Mouse (Mus musculus) forebrain, embryonic 12.5 days (tissue): ENCODE data around the gene Brms1l. TPM values are rescaled to one million over a fixed set of nuclear protein-coding genes. Genes with fewer than 3 reads are reported as not detected.

Experiments used
- ATAC-seq: fragments of 200-750 bp; cut with Nextera tagmentation; 2 replicates; pipeline ENCODE4 v1.8.0; 2017; ENCODE audit warnings: moderate TSS enrichment; ENCODE audit not compliant: low FRiP score
- H3K27ac ChIP-seq: fragments of 300-500 bp; sonication (generic); 2 replicates; pipeline ENCODE4 v1.5.1; 2016; ENCODE audit warnings: mild to moderate bottlenecking
- H3K27me3 ChIP-seq: fragments of 300-500 bp; sonication (generic); 2 replicates; pipeline ENCODE4 v1.6.1; 2016; ENCODE audit warnings: mild to moderate bottlenecking
- H3K36me3 ChIP-seq: fragments of 300-500 bp; sonication (generic); replicated peaks from 2 replicates; pipeline ENCODE4 v1.6.1; 2016; ENCODE audit warnings: mild to moderate bottlenecking
- H3K4me1 ChIP-seq: fragments of 300-500 bp; sonication (generic); 2 replicates; pipeline ENCODE4 v1.6.1; 2016
- H3K4me2 ChIP-seq: fragments of 300-500 bp; sonication (generic); 2 replicates; pipeline ENCODE4 v1.6.1; 2016; ENCODE audit warnings: mild to moderate bottlenecking, moderate library complexity
- H3K4me3 ChIP-seq: fragments of 300-500 bp; sonication (generic); replicated peaks from 2 replicates; pipeline ENCODE4 v1.5.1; 2016; ENCODE audit warnings: mild to moderate bottlenecking
- H3K9ac ChIP-seq: fragments of 300-500 bp; sonication (generic); 2 replicates; pipeline ENCODE4 v1.6.1; 2016; ENCODE audit warnings: mild to moderate bottlenecking
- H3K9me3 ChIP-seq: fragments of 300-500 bp; sonication (generic); 2 replicates; pipeline ENCODE4 v1.6.1; 2016
- WGBS: fragments of 180-500 bp; shearing (Covaris S2); methylation state at CpG from one replicate; pipeline ENCODE4 v1.1.7; 2016; 5-methylcytosine and 5-hydroxymethylcytosine counted together
- polyA plus RNA-seq: library from polyadenylated mRNA; unstranded; fragments of >200 nt; fragmentation: Nextera tagmentation; extraction: Ambion mirVana; gene quantifications from 2 replicates; pipeline ENCODE4 v1.2.1, GENCODE M21; 2016

The Brms1l gene
- polyA plus RNA-seq, 1 experiment from 2014 or later = 45.0 TPM

DNA sequence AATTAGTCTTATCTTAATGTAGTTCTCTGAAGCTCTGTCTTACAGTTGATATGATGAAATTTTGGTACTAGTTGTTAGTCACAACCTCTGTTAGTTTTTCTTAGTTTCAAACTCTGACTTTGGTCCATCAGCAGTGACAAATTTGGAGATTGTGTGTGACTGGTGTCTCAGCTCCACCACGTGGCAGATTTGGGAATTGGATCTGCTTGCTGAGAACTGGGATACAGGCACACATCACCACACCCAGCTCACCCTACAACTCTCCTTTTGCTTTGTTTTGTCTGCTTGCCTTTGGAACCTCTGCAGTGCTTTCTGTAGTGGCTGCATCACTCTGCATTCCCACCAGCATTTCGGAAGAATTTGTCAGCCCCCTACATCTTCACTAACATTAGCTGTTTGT, 5.0 kb upstream of the Brms1l start:
- H3K4me2 ChIP-seq = no peak overlapping the region
- no peaks in the 10 kb centered on the region for H3K27me3 ChIP-seq
- H3K9me3 ChIP-seq = no peaks in the 10 kb centered on the region
- ATAC-seq = no peak
- H3K4me3 ChIP-seq = no peak overlapping the region
- no peak overlapping the region for H3K9ac ChIP-seq
- H3K27ac ChIP-seq = no peak overlapping the region
- no peaks in the 10 kb centered on the region for H3K4me1 ChIP-seq
- 18% methylated on average over 2 of the region's 2 CpGs for WGBS
- no peaks in the 10 kb centered on the region for H3K36me3 ChIP-seq

- Histone ChIP-seq H3K27ac (no peak overlapping the region), H3K4me2 (no peak overlapping the region), H3K9ac (no peak overlapping the region), H3K4me1 (peaks cover 10% of the 10 kb centered on the region), H3K9me3 (no peaks in the 10 kb centered on the region), H3K27me3 (no peaks in the 10 kb centered on the region), H3K4me3 (no peak overlapping the region), H3K36me3 (no peaks in the 10 kb centered on the region)
- ATAC-seq = no peak
Observed at GRCm38 (mm10) chr12:55832961-55833360, 3.2 kb upstream of the Brms1l start.

DNA sequence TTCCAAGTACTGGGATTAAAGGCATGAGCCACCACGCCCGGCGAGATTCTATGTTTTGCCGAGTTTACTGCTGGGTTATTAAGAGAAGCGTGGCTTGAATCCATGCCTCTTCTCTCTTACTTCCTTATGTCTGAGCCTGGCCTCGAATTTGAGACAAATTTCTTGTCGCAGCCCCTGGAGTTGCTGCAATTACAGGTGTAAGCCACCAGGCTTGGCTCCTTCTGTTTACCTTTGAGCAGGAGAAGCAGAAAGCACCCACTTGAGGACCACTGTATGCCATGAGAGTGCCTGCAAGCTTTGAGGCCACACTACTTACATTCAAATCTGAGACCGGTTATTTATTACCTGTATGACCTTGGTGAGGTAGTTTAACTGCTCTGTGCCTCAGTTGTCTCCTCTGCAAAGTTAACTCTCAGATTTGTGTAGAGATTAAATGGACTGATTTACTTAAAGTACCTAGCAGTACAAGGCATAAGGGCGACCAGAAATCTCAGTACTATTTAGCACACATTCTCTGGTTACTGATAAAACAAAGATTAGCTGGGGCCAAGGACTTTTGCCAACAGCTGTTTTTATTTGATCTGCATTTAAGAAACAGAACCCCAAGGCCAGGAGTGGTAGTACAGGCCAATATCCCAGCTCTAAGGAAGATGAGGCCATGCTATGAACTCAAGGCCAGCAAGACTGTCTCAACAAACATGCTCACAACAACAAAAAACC, 2.1 kb upstream of the Brms1l start:
- Histone ChIP-seq H3K9ac (no peak overlapping the region), H3K27me3 (no peaks in the 10 kb centered on the region), H3K4me1 (peaks cover 12% of the 10 kb centered on the region), H3K9me3 (no peaks in the 10 kb centered on the region), H3K4me3 (no peak overlapping the region), H3K27ac (no peak overlapping the region), H3K4me2 (no peak overlapping the region), H3K36me3 (no peaks in the 10 kb centered on the region)
- no peak for ATAC-seq
- 64% methylated on average over 9 of the region's 9 CpGs for WGBS

- 90% methylated on average over 8 of the region's 8 CpGs for WGBS
- no peaks in the 10 kb centered on the region for H3K36me3 ChIP-seq
- peaks cover 12% of the 10 kb centered on the region for H3K4me1 ChIP-seq
- H3K4me2 ChIP-seq = no peak overlapping the region
- H3K4me3 ChIP-seq = no peak overlapping the region
- no peak overlapping the region for H3K9ac ChIP-seq
- ATAC-seq = no peak
- H3K9me3 ChIP-seq = no peaks in the 10 kb centered on the region
- H3K27me3 ChIP-seq = no peaks in the 10 kb centered on the region
- H3K27ac ChIP-seq = no peak overlapping the region
Observed at GRCm38 (mm10) chr12:55834891-55835290, 1.2 kb upstream of the Brms1l start.

DNA sequence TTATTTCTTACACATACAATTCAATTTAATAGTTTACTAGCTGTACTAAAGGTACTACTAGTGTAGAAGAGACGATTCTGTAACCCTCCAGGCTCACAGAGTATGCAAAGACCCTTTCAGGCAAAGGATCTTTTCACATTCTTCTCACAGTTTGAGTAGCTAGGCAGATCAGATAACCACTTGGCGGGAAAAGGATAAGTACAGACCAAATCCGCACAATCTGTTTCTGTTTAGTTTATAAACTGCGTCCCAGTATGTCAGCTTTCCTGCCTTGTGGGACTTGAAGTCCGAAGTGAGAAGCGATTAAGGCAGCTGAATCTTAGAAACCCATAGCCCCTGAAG, 296 bp upstream of the Brms1l start:
- Histone ChIP-seq H3K9ac (0 out of 2 replicates have a peak overlapping the region, but pooled peaks have one; percentile 82), H3K4me2 (peak overlapping the region; percentile 82), H3K4me3 (peak overlapping the region; percentile 80), H3K27ac (0 out of 2 replicates have a peak overlapping the region, but pooled peaks have one; percentile 93), H3K27me3 (no peaks in the 10 kb centered on the region), H3K4me1 (peaks cover 12% of the 10 kb centered on the region), H3K36me3 (no peaks in the 10 kb centered on the region; the same call in 1 of the 2 replicates), H3K9me3 (no peaks in the 10 kb centered on the region)
- 1% methylated on average over 6 of the region's 6 CpGs for WGBS
- ATAC-seq = no peak

DNA sequence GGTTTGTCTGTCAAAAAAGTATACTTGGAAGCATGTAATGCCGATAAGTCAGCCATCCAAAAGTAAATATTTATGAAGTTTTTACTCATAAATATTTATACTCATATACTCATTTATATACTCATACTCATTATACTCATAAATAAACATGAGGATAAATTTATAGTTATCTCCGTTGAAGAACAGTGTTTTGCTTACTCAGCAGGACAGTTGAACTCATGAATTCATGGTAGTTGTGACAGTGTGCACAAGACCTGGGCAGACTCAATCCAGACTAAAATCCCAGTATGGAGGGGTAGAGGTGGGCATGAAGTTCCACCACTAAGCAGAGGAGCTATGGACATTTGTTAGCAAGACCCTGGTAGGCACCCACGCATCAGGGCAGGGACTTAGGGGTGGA, 1.4 kb downstream of the Brms1l start:
- Histone ChIP-seq H3K9ac (no peak overlapping the region), H3K4me1 (peaks cover 12% of the 10 kb centered on the region), H3K36me3 (peaks cover 12% of the 10 kb centered on the region), H3K27ac (no peak overlapping the region), H3K4me2 (peak overlapping the region; percentile 82), H3K4me3 (peak overlapping the region; percentile 80; the same call in 1 of the 2 replicates), H3K27me3 (no peaks in the 10 kb centered on the region), H3K9me3 (no peaks in the 10 kb centered on the region)
- no peak for ATAC-seq
- WGBS = 79% methylated on average over 3 of the region's 3 CpGs

DNA sequence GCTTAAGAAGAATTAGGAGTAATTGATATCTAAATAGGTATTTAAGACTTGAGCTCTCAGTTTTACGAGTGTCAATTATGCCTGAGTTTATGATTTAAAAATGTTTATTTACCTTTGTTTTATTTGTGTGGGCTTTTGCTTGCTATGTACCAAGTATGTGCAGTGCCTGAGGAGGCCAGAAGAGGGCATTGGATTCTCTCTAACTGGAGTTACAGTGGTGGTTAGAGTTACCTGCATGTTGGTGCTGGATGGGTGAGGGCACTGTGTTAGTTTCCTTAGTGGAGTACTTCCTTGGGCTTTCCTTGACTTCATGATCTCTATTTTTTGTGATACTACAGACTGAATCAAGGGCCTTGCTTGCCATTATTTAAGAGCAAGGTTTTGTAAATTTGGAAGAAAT, 10.6 kb downstream of the Brms1l start:
- peaks cover 50% of the 10 kb centered on the region for H3K36me3 ChIP-seq
- no peak overlapping the region for H3K4me2 ChIP-seq

DNA sequence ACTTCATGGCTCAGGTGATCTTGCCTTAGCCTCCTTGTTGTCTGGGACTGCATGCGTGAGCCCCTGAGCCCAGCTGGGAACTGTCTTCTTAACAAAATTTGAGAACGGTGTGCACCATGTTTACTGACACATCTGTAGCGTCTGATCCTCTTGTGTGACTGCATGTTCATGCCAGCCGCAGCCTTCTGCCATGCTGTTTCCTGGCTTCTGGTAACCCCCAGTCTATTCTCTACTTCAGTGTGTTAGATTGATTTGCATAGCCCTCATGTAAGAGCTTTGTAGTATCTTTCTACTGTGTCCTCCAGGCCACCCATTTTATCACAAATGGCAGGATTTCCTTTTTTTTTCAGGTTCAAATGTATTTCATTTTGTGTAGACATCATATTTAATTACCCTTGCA, 11.7 kb downstream of the Brms1l start:
- Histone ChIP-seq H3K9me3 (no peaks in the 10 kb centered on the region), H3K9ac (no peak overlapping the region), H3K4me2 (no peak overlapping the region), H3K36me3 (peaks cover 40% of the 10 kb centered on the region), H3K27ac (no peak overlapping the region), H3K4me1 (no peaks in the 10 kb centered on the region), H3K4me3 (no peak overlapping the region), H3K27me3 (no peaks in the 10 kb centered on the region)
- no peak for ATAC-seq
- WGBS = 95% methylated on average over 4 of the region's 4 CpGs

More for the DNA sequence above, 10.6 kb downstream of the Brms1l start:
- Histone ChIP-seq H3K4me3 (no peak overlapping the region), H3K9me3 (no peaks in the 10 kb centered on the region), H3K27me3 (no peaks in the 10 kb centered on the region), H3K4me1 (no peaks in the 10 kb centered on the region), H3K9ac (no peak overlapping the region), H3K27ac (no peak overlapping the region)
- peak; percentile 23; the same call in 1 of the 2 replicates for ATAC-seq
- WGBS = 62% methylated on average over 1 of the region's 1 CpGs

- Histone ChIP-seq H3K4me1 (no peaks in the 10 kb centered on the region), H3K9ac (no peak overlapping the region), H3K27ac (no peak overlapping the region), H3K4me3 (no peak overlapping the region), H3K36me3 (peaks cover 40% of the 10 kb centered on the region), H3K27me3 (no peaks in the 10 kb centered on the region), H3K4me2 (no peak overlapping the region), H3K9me3 (no peaks in the 10 kb centered on the region; the same call in 1 of the 2 replicates)
- ATAC-seq = no peak
Observed at GRCm38 (mm10) chr12:55850650-55851049, 14.5 kb downstream of the Brms1l start.

GRCm38 (mm10) chr12:55859409-55860349, 23.6 kb downstream of the Brms1l start:
- H3K4me1 ChIP-seq = no peaks in the 10 kb centered on the region
- H3K27me3 ChIP-seq = no peaks in the 10 kb centered on the region
- H3K9ac ChIP-seq = no peak overlapping the region
- no peak overlapping the region for H3K4me3 ChIP-seq
- H3K9me3 ChIP-seq = peaks cover 11% of the 10 kb centered on the region
- WGBS = 95% methylated on average over 17 of the region's 17 CpGs
- peaks cover 62% of the 10 kb centered on the region for H3K36me3 ChIP-seq
- H3K27ac ChIP-seq = no peak overlapping the region
- H3K4me2 ChIP-seq = no peak overlapping the region
- no peak for ATAC-seq

- H3K4me2 ChIP-seq = no peak overlapping the region
- no peak overlapping the region for H3K9ac ChIP-seq
- peaks cover 61% of the 10 kb centered on the region for H3K36me3 ChIP-seq
- ATAC-seq = no peak
- no peaks in the 10 kb centered on the region for H3K4me1 ChIP-seq
- no peaks in the 10 kb centered on the region for H3K27me3 ChIP-seq
- no peak overlapping the region for H3K27ac ChIP-seq
- no peak overlapping the region for H3K4me3 ChIP-seq
- H3K9me3 ChIP-seq = peaks cover 11% of the 10 kb centered on the region
- WGBS = 93% methylated on average over 7 of the region's 7 CpGs
Observed at GRCm38 (mm10) chr12:55860631-55861030, 24.5 kb downstream of the Brms1l start.

DNA sequence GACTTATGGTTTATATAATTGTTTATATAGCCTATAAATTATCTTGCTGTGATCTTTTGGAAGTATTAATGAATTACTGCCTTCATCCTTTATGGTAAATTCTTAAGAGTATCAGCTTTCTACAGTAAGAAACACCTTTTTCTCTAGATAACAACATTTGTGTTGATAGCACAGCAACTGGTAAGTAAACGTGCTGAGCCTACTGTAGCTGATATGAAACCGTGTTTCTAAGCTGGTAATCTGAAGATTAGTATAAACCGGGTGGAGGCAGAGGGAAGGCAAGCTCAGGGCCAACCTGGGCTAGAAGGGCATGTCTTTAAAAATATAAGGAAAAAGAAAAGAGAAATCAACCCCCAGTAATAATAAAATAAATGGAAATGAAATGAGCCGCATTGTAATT, 31.6 kb downstream of the Brms1l start:
- no peaks in the 10 kb centered on the region for H3K9me3 ChIP-seq
- no peak for ATAC-seq
- no peak overlapping the region for H3K27ac ChIP-seq
- H3K9ac ChIP-seq = no peak overlapping the region
- no peak overlapping the region for H3K4me2 ChIP-seq
- H3K4me3 ChIP-seq = no peak overlapping the region
- H3K27me3 ChIP-seq = no peaks in the 10 kb centered on the region
- H3K36me3 ChIP-seq = peaks cover 62% of the 10 kb centered on the region
- no peaks in the 10 kb centered on the region for H3K4me1 ChIP-seq
- WGBS = 93% methylated on average over 4 of the region's 4 CpGs
